12 mouse cellular contexts compared by ENCODE assay signal in genomic region chr1:66187016-66187681, GRCm38 (mm10). TPM values are rescaled to one million over a fixed set of nuclear protein-coding genes. Genes with fewer than 3 reads are reported as not detected.
DNase-seq lines count a peak whose midpoint lies in the region; ATAC-seq and TF ChIP-seq lines count a peak whose summit lies in the region.
"Had no signal": no experiment of that assay in that cellular context is flagged by ENCODE, and none has a peak within 500 bp of the region (broad histone marks: within the 10 kb centered on the region; RNA-seq: fewer than 3 reads in every experiment).

No protein-coding gene starts in this region.

- H3K79me2 ChIP-seq in myocyte (ENCODE audit: control insufficient read depth, insufficient read depth), result no peaks in the 10 kb centered on the region

- H3K4me2 ChIP-seq in forebrain, embryonic 14.5 days (ENCODE audit: low read length), result no peak overlapping the region; the same call in 1 of the 2 replicates
- H3K4me2 ChIP-seq in myocyte (ENCODE audit: low read depth), result peak overlapping the region; percentile 50
- H3K4me2 ChIP-seq: limb, embryonic 12.5 days had no signal

- no peak overlapping the region for H3K27ac ChIP-seq in forebrain, embryonic 14.5 days (ENCODE audit: low read depth, low read length)
- no peak overlapping the region for H3K27ac ChIP-seq in kidney, adult 2 months (ENCODE audit: insufficient read depth, low read depth, low read length)
- H3K27ac ChIP-seq: limb, embryonic 12.5 days had no signal

- no peak overlapping the region for H3K4me3 ChIP-seq in forebrain, embryonic 14.5 days (ENCODE audit: low read depth, low read length)
- no peak overlapping the region for H3K4me3 ChIP-seq in myocyte
- H3K4me3 ChIP-seq in kidney, adult 2 months (ENCODE audit: insufficient read depth, low read depth, low read length), result no peak overlapping the region
- H3K4me3 ChIP-seq: limb, embryonic 12.5 days had no signal

- TF ChIP-seq POLR2A in myocyte (IDR thresholded peaks at IDR 0.05; ENCODE audit: insufficient read length, low read depth), result no peak
- TF ChIP-seq POLR2A in kidney, adult 2 months (IDR thresholded peaks at IDR 0.05; ENCODE audit: low read depth, low read length), result no peak

- H3K36me3 ChIP-seq in forebrain, embryonic 14.5 days (ENCODE audit: control insufficient read depth, insufficient read depth, low read length), result peaks cover 3% of the 10 kb centered on the region; the same call in 1 of the 2 replicates
- no peaks in the 10 kb centered on the region for H3K36me3 ChIP-seq in myocyte (ENCODE audit: control insufficient read depth, insufficient read depth)
- H3K36me3 ChIP-seq in kidney, adult 2 months (ENCODE audit: control insufficient read depth, insufficient read depth, low read length), result no peaks in the 10 kb centered on the region
- H3K36me3 ChIP-seq: limb, embryonic 12.5 days had no signal

- no peaks in the 10 kb centered on the region for H3K27me3 ChIP-seq in forebrain, embryonic 14.5 days (replicated peaks; ENCODE audit: control insufficient read depth, insufficient read depth, low read length)
- no peaks in the 10 kb centered on the region for H3K27me3 ChIP-seq in myocyte (ENCODE audit: control insufficient read depth, insufficient read depth, insufficient read length)
- H3K27me3 ChIP-seq in kidney, adult 2 months (replicated peaks; ENCODE audit: control insufficient read depth, insufficient read depth, low read length), result no peaks in the 10 kb centered on the region
- H3K27me3 ChIP-seq: limb, embryonic 12.5 days had no signal

- H3K9ac ChIP-seq in forebrain, embryonic 14.5 days (ENCODE audit: low read length), result no peak overlapping the region
- H3K9ac ChIP-seq: limb, embryonic 12.5 days had no signal

- WGBS in forebrain, embryonic 14.5 days, result 40% methylated on average over 12 of the region's 12 CpGs
- 72% methylated on average over 12 of the region's 12 CpGs for WGBS in kidney, adult 2 months

- ATAC-seq in forebrain, embryonic 14.5 days, result no peak; the same call in 1 of the 2 replicates
- ATAC-seq: activated CD4-positive, CD25-positive, alpha-beta regulatory T cell, adult 4 months had no signal

- DNase-seq in embryo, embryonic 10 days (ENCODE audit: low spot score), result peak; percentile 21
- no peak for DNase-seq in embryo, embryonic 10.5 days (ENCODE audit: low spot score)
- peak; percentile 69 to 73 for DNase-seq in left cerebral cortex, adult 9 months (ENCODE audit: low spot score in 2 of 2)
- DNase-seq in left cerebral cortex, postnatal 10 days (ENCODE audit: extremely low spot score in 1 of 2, low spot score in 2 of 2), result no peak
- peak; percentile 61 for DNase-seq in forebrain, embryonic 14.5 days (ENCODE audit: low spot score)
- no peak for DNase-seq in thymus, postnatal 0 days (ENCODE audit: low spot score)
- no peak for DNase-seq in kidney, adult 2 months
- DNase-seq: lung, postnatal 10 days; thymus, postnatal 25 days had no signal

- H3K4me1 ChIP-seq in forebrain, embryonic 14.5 days (ENCODE audit: control insufficient read depth, insufficient read depth, low read length), result peaks cover 13% of the 10 kb centered on the region
- H3K4me1 ChIP-seq in kidney, adult 2 months (ENCODE audit: control insufficient read depth, insufficient read depth, low read length), result no peaks in the 10 kb centered on the region

- H3ac ChIP-seq in myocyte (ENCODE audit: control insufficient read depth, insufficient read length), result no peak overlapping the region

- no peak for TF ChIP-seq CTCF in kidney, adult 2 months (conservative IDR thresholded peaks at IDR 0.05; ENCODE audit: insufficient read depth, insufficient read length, low read depth, low read length)

- intact Hi-C loops in left cerebral cortex, postnatal 10 days (cut with DNase I), result no loop called here

- no peaks in the 10 kb centered on the region for H3K9me3 ChIP-seq in forebrain, embryonic 14.5 days (replicated peaks; ENCODE audit: control insufficient read depth, low read length)
- H3K9me3 ChIP-seq: limb, embryonic 12.5 days had no signal

TF ChIP-seq in myocyte, 11 proteins besides CTCF, POLR2A, EP300 and RAD21:
- TF ChIP-seq E2F4 (IDR thresholded peaks at IDR 0.05; ENCODE audit: insufficient read depth) (no peak), MYOG (IDR thresholded peaks at IDR 0.05; ENCODE audit: control insufficient read depth in 1 of 3, insufficient read depth in 1 of 3, insufficient read length in 2 of 3, low read depth in 2 of 3) (no peak), CEBPB (IDR thresholded peaks at IDR 0.05; ENCODE audit: insufficient read depth, poor library complexity, severe bottlenecking) (no peak), TCF3 (IDR thresholded peaks at IDR 0.05; ENCODE audit: insufficient read length, low read depth) (no peak), USF1 (IDR thresholded peaks at IDR 0.05; ENCODE audit: low read depth) (no peak), POLR2AphosphoS2 (IDR thresholded peaks at IDR 0.05; ENCODE audit: insufficient read length, low read depth) (no peak), TCF12 (IDR thresholded peaks at IDR 0.05; ENCODE audit: insufficient read depth, poor library complexity, severe bottlenecking) (no peak), MYOD1 (IDR thresholded peaks at IDR 0.05; ENCODE audit: control insufficient read depth in 1 of 3, insufficient read length in 2 of 3, low read depth in 2 of 3) (no peak), REST (IDR thresholded peaks at IDR 0.05; ENCODE audit: insufficient read depth, insufficient read length) (no peak), SRF (IDR thresholded peaks at IDR 0.05; ENCODE audit: control insufficient read depth, insufficient read length, low read depth) (no peak)

RNA-seq across cellular contexts. Expression of gene Map2, which starts 12.1 kb away (rescaled TPM):
- 1,000 to 10,000 TPM; 1,154 to 1,199 TPM for total RNA-seq in left cerebral cortex, postnatal 10 days (2021)
- 298 and 382 TPM in 2 replicates for polyA plus RNA-seq in forebrain, embryonic 14.5 days (2014; fragmentation: Nextera tagmentation; extraction: Ambion mirVana)
- 2.4 TPM for polyA plus RNA-seq in myocyte (2012; fragmentation: generic; extraction: Trizol)
- 1.4 TPM in 2 replicates for polyA plus RNA-seq in thymus, postnatal 0 days (2015; fragmentation: Nextera tagmentation; extraction: Ambion mirVana)
- polyA plus RNA-seq in kidney, adult 2 months (2012; rRNA removed), result 5.1 and 6.7 TPM in 2 replicates

Comparison
In these comparisons a context has a peak if more than half of its experiments do, and no peak if none do; other contexts are left out.
1. DNase-seq: peak in embryo, embryonic 10 days (single experiment), left cerebral cortex, adult 9 months (2 of 2) and forebrain, embryonic 14.5 days (single experiment); none in embryo, embryonic 10.5 days (single experiment), left cerebral cortex, postnatal 10 days (0 of 2), thymus, postnatal 0 days (single experiment) and kidney, adult 2 months (single experiment).
2. RNA of gene Map2, which starts 12.1 kb away (polyA plus RNA-seq): 298 to 382 TPM in forebrain, embryonic 14.5 days; 5.1 to 6.7 TPM in kidney, adult 2 months, 2.4 TPM in myocyte (single experiment) and 1.4 TPM in thymus, postnatal 0 days; every median in the first group is over 10 times any median in the second.